Mouse (Mus musculus) limb, embryonic 14.5 days (tissue): Measurements from ENCODE around the gene Neil3. TPM values are rescaled to one million over a fixed set of nuclear protein-coding genes. Genes with fewer than 3 reads are reported as not detected.

Source experiments
- ATAC-seq: fragments of 200-750 bp; cut with Nextera tagmentation; 2 replicates; pipeline ENCODE4 v1.8.0; 2017; ENCODE audit warnings: low read depth, moderate number of reproducible peaks, moderate TSS enrichment; ENCODE audit not compliant: low FRiP score
- DNase-seq: peaks from one replicate; pipeline ENCODE4 v3.0.0-alpha.2; 2015; ENCODE audit warnings: low spot score
- H3K27ac ChIP-seq: fragments of 300-500 bp; sonication (generic); replicated peaks from 2 replicates; pipeline ENCODE4 v1.5.1; 2014; ENCODE audit warnings: low read depth, mild to moderate bottlenecking, low read length, moderate library complexity, mixed read lengths
- H3K27me3 ChIP-seq: fragments of 300-500 bp; sonication (generic); 2 replicates; pipeline ENCODE4 v1.6.1; 2014; ENCODE audit warnings: low read length, mixed read lengths; ENCODE audit not compliant: control insufficient read depth, insufficient read depth
- H3K36me3 ChIP-seq: fragments of 300-500 bp; sonication (generic); 2 replicates; pipeline ENCODE4 v1.6.1; 2014; ENCODE audit warnings: mild to moderate bottlenecking, low read length, moderate library complexity, mixed read lengths; ENCODE audit not compliant: control insufficient read depth, insufficient read depth
- H3K4me1 ChIP-seq: fragments of 300-500 bp; sonication (generic); 2 replicates; pipeline ENCODE4 v1.6.1; 2014; ENCODE audit warnings: antibody characterized with exemption, low read length, mixed read lengths; ENCODE audit not compliant: control insufficient read depth, insufficient read depth
- H3K4me2 ChIP-seq: fragments of 300-500 bp; sonication (generic); replicated peaks from 2 replicates; pipeline ENCODE4 v1.6.1; 2014; ENCODE audit warnings: low read depth, mild to moderate bottlenecking, low read length, moderate library complexity; ENCODE audit not compliant: severe bottlenecking
- H3K4me3 ChIP-seq: fragments of 300-500 bp; sonication (generic); replicated peaks from 2 replicates; pipeline ENCODE4 v1.5.1; 2014; ENCODE audit warnings: low read length
- H3K9ac ChIP-seq: fragments of 300-500 bp; sonication (generic); 2 replicates; pipeline ENCODE4 v1.6.1; 2014; ENCODE audit warnings: mild to moderate bottlenecking, low read depth, low read length, moderate library complexity; ENCODE audit not compliant: severe bottlenecking
- H3K9me3 ChIP-seq: fragments of 300-500 bp; sonication (generic); 2 replicates; pipeline ENCODE4 v1.6.1; 2016; ENCODE audit warnings: low read length; ENCODE audit not compliant: control insufficient read depth
- POLR2A ChIP-seq: fragments of 200-500 bp; IDR thresholded peaks from 2 replicates; pipeline ENCODE4 v1.8.0; 2012; ENCODE audit warnings: inconsistent platforms, mild to moderate bottlenecking, moderate library complexity, borderline replicate concordance; ENCODE audit not compliant: insufficient read depth, insufficient read length; ENCODE audit errors: extremely low read depth
- WGBS: fragments of 180-500 bp; shearing (Covaris S2); extraction: QIAGEN DNeasy Blood & Tissue Kit; methylation state at CpG from one replicate; pipeline ENCODE4 v1.1.7; 2014; 5-methylcytosine and 5-hydroxymethylcytosine counted together
- polyA plus RNA-seq, 2 experiments: library from polyadenylated mRNA; depleted of rRNA in 1 of 2; stranded (reverse) in 1 of 2; unstranded in 1 of 2; fragments of >200 nt; fragmentation: Nextera tagmentation in 1 of 2; extraction: Ambion mirVana in 1 of 2; gene quantifications; 2 replicates each; pipeline versions ENCODE4 v1.2.1 to v1.2.3; 2012 to 2014

The Neil3 gene
- polyA plus RNA-seq, 2 experiments: 16.8 to 30.5 TPM

GRCm38 (mm10) chr8:53612297-53612696 lies 26.6 kb downstream of the Neil3 start:
- ATAC-seq (no peak), DNase-seq (no peak)
- no peak for TF ChIP-seq POLR2A
- H3K27me3 ChIP-seq: no peaks in the 10 kb centered on the region
- no peak overlapping the region for H3K4me2 ChIP-seq
- no peaks in the 10 kb centered on the region for H3K9me3 ChIP-seq
- no peak overlapping the region for H3K27ac ChIP-seq
- 0 out of 2 replicates have a peak, but pooled peaks cover 3% of the 10 kb centered on the region for H3K4me1 ChIP-seq
- no peaks in the 10 kb centered on the region for H3K36me3 ChIP-seq
- no peak overlapping the region for H3K9ac ChIP-seq
- H3K4me3 ChIP-seq: no peak overlapping the region
- WGBS: 82% methylated on average over 7 of the region's 7 CpGs

GRCm38 (mm10) chr8:53607040-53607439 lies 31.8 kb downstream of the Neil3 start:
- no peak overlapping the region for H3K4me3 ChIP-seq
- TF ChIP-seq POLR2A: no peak
- H3K4me1 ChIP-seq: 0 out of 2 replicates have a peak, but pooled peaks cover 3% of the 10 kb centered on the region
- H3K27me3 ChIP-seq: no peaks in the 10 kb centered on the region
- no peak overlapping the region for H3K9ac ChIP-seq
- WGBS: 35% methylated on average over 3 of the region's 3 CpGs
- H3K27ac ChIP-seq: no peak overlapping the region
- no peaks in the 10 kb centered on the region for H3K9me3 ChIP-seq
- ATAC-seq (peak; percentile 47; the same call in 1 of the 2 replicates), DNase-seq (peak; percentile 11)
- no peak overlapping the region for H3K4me2 ChIP-seq
- no peaks in the 10 kb centered on the region for H3K36me3 ChIP-seq

GRCm38 (mm10) chr8:53604906-53605305 lies 34.0 kb downstream of the Neil3 start:
- no peaks in the 10 kb centered on the region for H3K9me3 ChIP-seq
- H3K4me2 ChIP-seq: no peak overlapping the region
- ATAC-seq (no peak), DNase-seq (no peak)
- 94% methylated on average over 5 of the region's 5 CpGs for WGBS
- H3K9ac ChIP-seq: no peak overlapping the region
- H3K4me1 ChIP-seq: no peaks in the 10 kb centered on the region
- TF ChIP-seq POLR2A: no peak
- H3K36me3 ChIP-seq: no peaks in the 10 kb centered on the region
- no peaks in the 10 kb centered on the region for H3K27me3 ChIP-seq
- no peak overlapping the region for H3K4me3 ChIP-seq
- H3K27ac ChIP-seq: no peak overlapping the region

GRCm38 (mm10) chr8:53603672-53604071 lies 35.2 kb downstream of the Neil3 start:
- Histone ChIP-seq H3K9ac (no peak overlapping the region), H3K4me3 (no peak overlapping the region), H3K27ac (no peak overlapping the region), H3K4me2 (no peak overlapping the region), H3K4me1 (no peaks in the 10 kb centered on the region), H3K9me3 (no peaks in the 10 kb centered on the region), H3K36me3 (0 out of 2 replicates have a peak, but pooled peaks cover 3% of the 10 kb centered on the region), H3K27me3 (no peaks in the 10 kb centered on the region)
- 86% methylated on average over 4 of the region's 4 CpGs for WGBS
- ATAC-seq (no peak), DNase-seq (no peak)
- TF ChIP-seq POLR2A: no peak

GRCm38 (mm10) chr8:53600826-53601225 lies 38.0 kb downstream of the Neil3 start:
- Histone ChIP-seq H3K9ac (no peak overlapping the region), H3K4me2 (no peak overlapping the region), H3K4me1 (no peaks in the 10 kb centered on the region), H3K9me3 (no peaks in the 10 kb centered on the region), H3K27me3 (no peaks in the 10 kb centered on the region), H3K27ac (no peak overlapping the region), H3K4me3 (no peak overlapping the region), H3K36me3 (0 out of 2 replicates have a peak, but pooled peaks cover 3% of the 10 kb centered on the region)
- ATAC-seq: no peak
- DNase-seq: no peak
- WGBS: 78% methylated on average over 3 of the region's 3 CpGs
- no peak for TF ChIP-seq POLR2A

GRCm38 (mm10) chr8:53600025-53600811 lies 38.6 kb downstream of the Neil3 start:
- Histone ChIP-seq H3K4me3 (no peak overlapping the region), H3K27ac (no peak overlapping the region), H3K27me3 (no peaks in the 10 kb centered on the region), H3K9me3 (no peaks in the 10 kb centered on the region), H3K4me2 (no peak overlapping the region), H3K4me1 (no peaks in the 10 kb centered on the region), H3K9ac (no peak overlapping the region), H3K36me3 (0 out of 2 replicates have a peak, but pooled peaks cover 3% of the 10 kb centered on the region)
- DNase-seq (no peak), ATAC-seq (no peak)
- WGBS: 89% methylated on average over 11 of the region's 11 CpGs
- TF ChIP-seq POLR2A: no peak
